Mouse (Mus musculus): ENCODE measurements around the gene Aff1. TPM values are rescaled to one million over a fixed set of nuclear protein-coding genes. Genes with fewer than 3 reads are reported as not detected.

The Aff1 gene
- total and polyA plus RNA-seq, 2 experiments from 2014 or later, result 1.6 to 6.4 TPM

DNA sequence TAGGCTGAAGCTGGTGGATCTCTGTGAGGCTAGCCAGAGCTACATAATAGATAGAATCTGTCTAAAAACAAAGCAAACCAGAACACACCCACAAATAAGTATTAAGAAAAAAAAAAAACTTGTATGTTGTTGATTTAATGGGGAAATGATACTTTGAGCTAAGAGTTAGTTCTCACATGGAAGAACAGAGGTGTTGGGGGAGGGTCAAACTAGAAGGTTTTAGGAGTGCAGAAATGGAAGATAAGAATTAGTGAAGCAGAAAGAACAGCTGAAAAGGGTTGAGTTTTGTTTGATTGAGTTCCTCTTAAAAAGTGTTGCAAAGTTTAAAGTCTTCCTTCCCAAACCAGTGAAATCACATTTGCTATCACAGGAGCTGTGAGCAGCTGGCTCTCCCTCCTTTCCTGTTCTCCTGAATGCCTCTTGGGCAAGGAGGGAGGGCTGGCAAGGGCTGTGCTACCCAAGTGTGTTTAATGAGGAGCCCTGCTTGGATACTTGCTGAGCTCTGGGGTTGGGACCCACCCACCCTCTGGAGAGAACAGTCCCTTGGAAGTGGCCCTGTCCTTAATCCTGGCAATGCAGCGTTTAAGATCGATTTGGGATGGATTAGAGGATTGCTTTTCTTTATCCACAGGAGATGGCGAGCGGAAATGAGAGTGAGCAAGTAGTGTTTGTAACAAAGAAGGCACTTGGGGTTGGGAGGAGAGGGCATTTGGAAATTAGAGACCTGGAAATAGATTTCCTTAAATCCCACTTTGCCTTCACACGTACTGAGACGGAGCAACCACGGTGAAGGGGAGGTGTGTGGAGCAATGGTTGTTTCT lies 57.5 kb downstream of the Aff1 start:
- DNase-seq (ENCODE audit: low spot score) (no peak), ATAC-seq (ENCODE audit: low FRiP score) (no peak)
- H3K27me3 ChIP-seq (ENCODE audit: insufficient read depth, low read length), result peaks cover 10% of the 10 kb centered on the region; the same call in 1 of the 2 replicates
- H3K9ac ChIP-seq (replicated peaks; ENCODE audit: low read length, poor library complexity, severe bottlenecking), result no peak overlapping the region
- H3K27ac ChIP-seq (ENCODE audit: low read depth, low read length), result no peak overlapping the region
- H3K4me1 ChIP-seq (ENCODE audit: insufficient read depth, low read length), result no peaks in the 10 kb centered on the region
- no peaks in the 10 kb centered on the region for H3K36me3 ChIP-seq (ENCODE audit: insufficient read depth, low read length)
- no peak overlapping the region for H3K4me3 ChIP-seq (ENCODE audit: low read depth, low read length)
- no peaks in the 10 kb centered on the region for H3K9me3 ChIP-seq (ENCODE audit: low read length)
- 26% methylated on average over 7 of the region's 7 CpGs for WGBS
- H3K4me2 ChIP-seq (ENCODE audit: low read depth, low read length, poor library complexity, severe bottlenecking), result no peak overlapping the region
- no peak for TF ChIP-seq CTCF (IDR thresholded peaks at IDR 0.05)

DNA sequence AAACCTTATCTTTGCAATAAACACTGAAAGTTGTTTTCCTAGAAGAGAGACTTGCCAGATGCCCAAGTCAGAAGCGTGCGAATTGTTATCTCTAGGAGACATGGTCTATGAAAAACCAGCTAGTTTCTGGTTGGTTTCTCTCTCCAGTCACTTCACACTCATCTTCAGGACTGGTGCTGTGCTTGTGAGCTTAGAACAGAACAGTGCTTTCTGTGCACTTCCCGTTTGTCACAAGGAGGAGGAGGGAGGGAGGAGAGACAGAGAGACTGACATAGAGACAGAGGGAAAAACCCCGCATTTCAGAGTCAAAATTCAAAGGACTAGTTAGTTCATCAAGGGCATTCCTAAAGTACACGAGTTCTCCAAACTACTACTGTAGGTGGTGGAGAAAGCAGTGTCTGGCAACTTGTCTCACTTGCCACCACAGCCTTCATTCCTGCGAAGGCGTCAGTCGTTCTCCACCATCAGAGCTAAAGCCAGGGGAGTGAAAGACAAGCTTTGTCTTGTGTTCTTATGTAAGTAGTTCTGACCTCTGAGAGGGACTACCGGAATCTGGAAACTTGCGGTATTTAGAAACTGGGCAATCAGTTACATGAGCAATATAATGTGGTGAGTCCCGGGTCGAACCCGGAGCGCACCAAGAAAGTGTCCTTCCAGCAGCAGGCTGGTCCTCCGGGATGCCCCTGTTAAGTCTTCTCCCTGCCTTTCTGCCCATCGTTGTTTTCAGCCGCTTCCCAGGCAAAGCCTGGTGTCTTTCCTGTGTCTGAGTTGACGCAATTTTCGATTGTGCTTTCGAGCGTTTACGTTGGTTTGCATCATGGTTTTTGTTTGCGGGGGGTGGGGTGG lies 60.7 kb downstream of the Aff1 start:
- H3K4me3 ChIP-seq (ENCODE audit: low read depth, low read length), result peak overlapping the region; percentile 73
- no peaks in the 10 kb centered on the region for H3K36me3 ChIP-seq (ENCODE audit: insufficient read depth, low read length)
- ATAC-seq (ENCODE audit: low FRiP score) (no peak), DNase-seq (ENCODE audit: low spot score) (peak; percentile 22)
- H3K4me2 ChIP-seq (ENCODE audit: low read depth, low read length, poor library complexity, severe bottlenecking), result peak overlapping the region; percentile 87
- no peak for TF ChIP-seq CTCF (IDR thresholded peaks at IDR 0.05)
- peaks cover 15% of the 10 kb centered on the region for H3K27me3 ChIP-seq (ENCODE audit: insufficient read depth, low read length)
- 3% methylated on average over 23 of the region's 23 CpGs for WGBS
- H3K4me1 ChIP-seq (ENCODE audit: insufficient read depth, low read length), result no peaks in the 10 kb centered on the region
- no peaks in the 10 kb centered on the region for H3K9me3 ChIP-seq (ENCODE audit: low read length)
- H3K9ac ChIP-seq (replicated peaks; ENCODE audit: low read length, poor library complexity, severe bottlenecking), result peak overlapping the region; percentile 65; the same call in 1 of the 2 replicates
- H3K27ac ChIP-seq (ENCODE audit: low read depth, low read length), result peak overlapping the region; percentile 77

DNA sequence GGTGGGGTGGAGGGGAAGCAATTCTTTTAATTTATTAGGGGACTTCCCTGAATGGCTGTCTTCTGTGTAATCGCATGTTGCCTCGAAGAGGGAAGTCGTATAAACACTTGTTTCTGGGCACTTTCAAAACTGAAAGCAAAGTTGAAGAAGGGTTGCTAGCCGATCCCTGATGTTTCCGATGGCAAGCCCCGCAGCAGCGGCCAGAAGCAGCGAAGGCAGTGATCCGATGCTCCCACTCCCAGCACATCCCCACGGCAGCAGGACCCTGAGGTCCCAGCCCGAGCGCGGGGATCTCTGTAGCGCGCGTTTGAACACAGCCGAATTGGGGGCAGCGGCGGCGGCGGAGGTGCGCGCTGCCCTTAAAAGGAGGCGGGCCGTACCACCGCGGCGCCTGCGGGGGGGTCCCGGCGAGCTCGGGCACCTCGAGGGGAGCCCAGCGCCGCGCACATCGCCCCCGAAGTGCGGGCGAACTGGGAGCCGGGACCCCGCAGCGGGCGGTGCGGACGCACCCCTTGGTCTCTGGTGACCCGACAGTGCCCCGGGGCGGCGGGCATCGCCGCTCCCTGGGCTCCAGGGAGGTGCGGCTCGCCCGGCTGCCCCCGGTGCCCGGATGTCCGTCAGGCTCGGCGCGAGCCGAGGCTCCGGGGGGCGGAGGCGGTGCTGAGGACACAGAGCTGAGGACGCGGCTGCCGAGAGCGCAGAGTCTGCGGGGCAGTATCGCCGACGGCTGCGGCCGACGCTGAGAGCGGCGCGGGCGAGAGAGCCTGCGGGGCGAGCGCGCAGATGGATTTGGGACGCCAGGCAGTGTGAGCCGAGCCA lies 61.5 kb downstream of the Aff1 start:
- ATAC-seq (ENCODE audit: low FRiP score), result peak; percentile 95
- Histone ChIP-seq H3K27ac (ENCODE audit: low read depth, low read length) (peak overlapping the region; percentile 77), H3K4me2 (ENCODE audit: low read depth, low read length, poor library complexity, severe bottlenecking) (peak overlapping the region; percentile 87), H3K9me3 (ENCODE audit: low read length) (no peaks in the 10 kb centered on the region), H3K27me3 (ENCODE audit: insufficient read depth, low read length) (peaks cover 15% of the 10 kb centered on the region), H3K4me3 (ENCODE audit: low read depth, low read length) (peak overlapping the region; percentile 73), H3K4me1 (ENCODE audit: insufficient read depth, low read length) (no peaks in the 10 kb centered on the region), H3K9ac (replicated peaks; ENCODE audit: low read length, poor library complexity, severe bottlenecking) (peak overlapping the region; percentile 65), H3K36me3 (ENCODE audit: insufficient read depth, low read length) (no peaks in the 10 kb centered on the region)
- DNase-seq (ENCODE audit: low spot score), result peak; percentile 81
- no peak for TF ChIP-seq CTCF (IDR thresholded peaks at IDR 0.05)
- WGBS, result under 1% methylated on average over 65 of the region's 86 CpGs

DNA sequence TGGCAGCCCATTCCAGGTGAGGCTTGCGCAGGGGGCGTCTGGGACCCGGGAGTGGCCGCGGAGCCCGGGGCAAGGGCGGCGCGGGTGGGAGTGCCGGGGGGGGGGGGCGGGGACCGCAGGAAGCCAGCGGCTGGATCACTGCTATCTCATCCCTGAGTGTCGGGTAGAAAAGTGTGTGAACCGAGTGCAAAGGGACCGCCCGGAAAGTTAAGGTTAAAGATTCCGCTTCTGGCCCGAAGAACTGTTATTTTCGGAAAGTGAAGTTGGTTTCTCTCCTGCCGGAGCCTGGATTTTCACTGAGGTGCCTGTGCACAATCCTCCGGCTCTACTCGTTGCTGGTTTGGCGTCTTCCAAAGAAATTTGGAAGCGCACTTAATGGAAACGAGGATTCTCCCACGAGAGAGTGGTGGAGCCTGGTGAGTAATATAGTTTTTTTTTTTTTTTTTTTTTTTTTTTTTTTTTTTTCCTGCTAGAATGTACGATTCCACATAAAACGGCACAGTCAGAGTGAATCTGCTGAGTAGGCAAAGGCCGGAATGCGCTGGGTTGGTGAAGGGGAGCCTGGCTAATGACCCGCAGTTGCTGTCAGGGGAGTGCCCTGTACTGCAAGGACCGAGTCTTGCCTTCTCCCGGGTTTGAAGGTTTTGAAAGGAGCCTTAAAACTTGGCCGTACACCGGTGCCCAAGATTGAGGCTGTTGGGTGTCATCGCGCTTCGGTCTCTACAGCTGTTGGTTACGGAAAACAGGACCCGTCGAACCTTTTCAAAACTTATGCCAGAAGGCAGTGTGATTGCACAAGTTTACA lies 62.4 kb downstream of the Aff1 start:
- Histone ChIP-seq H3K9ac (replicated peaks; ENCODE audit: low read length, poor library complexity, severe bottlenecking) (peak overlapping the region; percentile 65), H3K27me3 (ENCODE audit: insufficient read depth, low read length) (peaks cover 15% of the 10 kb centered on the region), H3K4me3 (ENCODE audit: low read depth, low read length) (peak overlapping the region; percentile 73), H3K4me1 (ENCODE audit: insufficient read depth, low read length) (no peaks in the 10 kb centered on the region), H3K36me3 (ENCODE audit: insufficient read depth, low read length) (no peaks in the 10 kb centered on the region), H3K4me2 (ENCODE audit: low read depth, low read length, poor library complexity, severe bottlenecking) (peak overlapping the region; percentile 87), H3K9me3 (ENCODE audit: low read length) (no peaks in the 10 kb centered on the region), H3K27ac (ENCODE audit: low read depth, low read length) (peak overlapping the region; percentile 77)
- ATAC-seq (ENCODE audit: low FRiP score), result peak; percentile 18; the same call in 1 of the 2 replicates
- no peak for TF ChIP-seq CTCF (IDR thresholded peaks at IDR 0.05)
- DNase-seq (ENCODE audit: low spot score), result peak; percentile 35
- 5% methylated on average over 29 of the region's 42 CpGs for WGBS

- Histone ChIP-seq H3K4me1 (ENCODE audit: insufficient read depth, low read length) (no peaks in the 10 kb centered on the region), H3K27ac (ENCODE audit: low read depth, low read length) (no peak overlapping the region), H3K9me3 (ENCODE audit: low read length) (no peaks in the 10 kb centered on the region), H3K36me3 (ENCODE audit: insufficient read depth, low read length) (no peaks in the 10 kb centered on the region), H3K4me2 (ENCODE audit: low read depth, low read length, poor library complexity, severe bottlenecking) (peak overlapping the region; percentile 87; the same call in 1 of the 2 replicates), H3K9ac (replicated peaks; ENCODE audit: low read length, poor library complexity, severe bottlenecking) (no peak overlapping the region), H3K27me3 (ENCODE audit: insufficient read depth, low read length) (peaks cover 18% of the 10 kb centered on the region), H3K4me3 (ENCODE audit: low read depth, low read length) (peak overlapping the region; percentile 73; the same call in 1 of the 2 replicates)
- no peak for TF ChIP-seq CTCF (IDR thresholded peaks at IDR 0.05)
- no peak for DNase-seq (ENCODE audit: low spot score)
- no peak for ATAC-seq (ENCODE audit: low FRiP score)
- 51% methylated on average over 3 of the region's 3 CpGs for WGBS
Measured at GRCm38 (mm10) chr5:103755135-103755487, 62.9 kb downstream of the Aff1 start.
